Mouse (Mus musculus): ENCODE measurements around the gene Atrip. TPM values are rescaled to one million over a fixed set of nuclear protein-coding genes. Genes with fewer than 3 reads are reported as not detected.

Atrip gene
- polyA plus RNA-seq, 1 experiment = not detected

GRCm38 (mm10) chr9:109113331-109113730 lies 39.4 kb upstream of the Atrip start:
- Histone ChIP-seq H3K4me3 (ENCODE audit: insufficient read depth, low read depth, low read length) (no peak overlapping the region), H3K4me1 (ENCODE audit: control insufficient read depth, insufficient read depth, low read length) (no peaks in the 10 kb centered on the region), H3K27ac (ENCODE audit: insufficient read depth, low read depth, low read length) (no peak overlapping the region)
- TF ChIP-seq CTCF (IDR thresholded peaks at IDR 0.05; ENCODE audit: insufficient read depth, low read depth, low read length) (no peak), POLR2A (IDR thresholded peaks at IDR 0.05; ENCODE audit: insufficient read depth, low read depth, low read length) (no peak)
- 95% methylated on average over 8 of the region's 8 CpGs for WGBS

- no peak for TF ChIP-seq CTCF (IDR thresholded peaks at IDR 0.05; ENCODE audit: insufficient read depth, low read depth, low read length)
- TF ChIP-seq POLR2A (IDR thresholded peaks at IDR 0.05; ENCODE audit: insufficient read depth, low read depth, low read length) = no peak
- Histone ChIP-seq H3K27ac (ENCODE audit: insufficient read depth, low read depth, low read length) (no peak overlapping the region), H3K4me3 (ENCODE audit: insufficient read depth, low read depth, low read length) (no peak overlapping the region), H3K4me1 (ENCODE audit: control insufficient read depth, insufficient read depth, low read length) (no peaks in the 10 kb centered on the region)
- WGBS = 94% methylated on average over 9 of the region's 9 CpGs
Measured at GRCm38 (mm10) chr9:109111591-109111990, 37.7 kb upstream of the Atrip start.

- WGBS = 89% methylated on average over 4 of the region's 4 CpGs
- H3K4me3 ChIP-seq (ENCODE audit: insufficient read depth, low read depth, low read length) = no peak overlapping the region
- no peaks in the 10 kb centered on the region for H3K4me1 ChIP-seq (ENCODE audit: control insufficient read depth, insufficient read depth, low read length)
- TF ChIP-seq POLR2A (IDR thresholded peaks at IDR 0.05; ENCODE audit: insufficient read depth, low read depth, low read length) = no peak
- TF ChIP-seq CTCF (IDR thresholded peaks at IDR 0.05; ENCODE audit: insufficient read depth, low read depth, low read length) = no peak
- H3K27ac ChIP-seq (ENCODE audit: insufficient read depth, low read depth, low read length) = no peak overlapping the region
Measured at GRCm38 (mm10) chr9:109111101-109111500, 37.2 kb upstream of the Atrip start.

GRCm38 (mm10) chr9:109110240-109110639 lies 36.3 kb upstream of the Atrip start:
- no peak overlapping the region for H3K27ac ChIP-seq (ENCODE audit: insufficient read depth, low read depth, low read length)
- 92% methylated on average over 11 of the region's 11 CpGs for WGBS
- no peak for TF ChIP-seq POLR2A (IDR thresholded peaks at IDR 0.05; ENCODE audit: insufficient read depth, low read depth, low read length)
- no peak for TF ChIP-seq CTCF (IDR thresholded peaks at IDR 0.05; ENCODE audit: insufficient read depth, low read depth, low read length)
- H3K4me1 ChIP-seq (ENCODE audit: control insufficient read depth, insufficient read depth, low read length) = peaks cover 3% of the 10 kb centered on the region; the same call in 1 of the 2 replicates
- no peak overlapping the region for H3K4me3 ChIP-seq (ENCODE audit: insufficient read depth, low read depth, low read length)

DNA sequence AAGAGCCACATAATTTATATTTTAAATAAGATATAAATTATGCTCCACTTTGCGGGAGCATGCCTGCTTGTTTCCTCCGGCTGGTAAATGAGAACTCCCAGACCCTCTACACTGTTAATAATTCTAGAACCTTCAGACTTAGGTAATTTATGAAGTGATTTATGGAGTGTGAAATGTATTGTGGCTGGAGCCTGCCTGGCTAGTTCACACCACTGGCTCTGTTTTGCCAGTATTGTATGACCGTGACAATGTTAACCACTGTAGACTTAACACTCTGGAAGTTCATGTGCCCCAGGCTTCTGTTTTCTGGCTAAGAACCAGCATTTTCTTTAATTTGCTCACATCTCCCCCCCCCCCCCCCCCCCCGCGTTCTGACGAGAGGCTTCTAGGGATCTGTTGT lies 33.4 kb upstream of the Atrip start:
- 70% methylated on average over 6 of the region's 6 CpGs for WGBS
- no peak overlapping the region for H3K27ac ChIP-seq (ENCODE audit: insufficient read depth, low read depth, low read length)
- peaks cover 9% of the 10 kb centered on the region for H3K4me1 ChIP-seq (ENCODE audit: control insufficient read depth, insufficient read depth, low read length)
- no peak overlapping the region for H3K4me3 ChIP-seq (ENCODE audit: insufficient read depth, low read depth, low read length)
- no peak for TF ChIP-seq POLR2A (IDR thresholded peaks at IDR 0.05; ENCODE audit: insufficient read depth, low read depth, low read length)
- TF ChIP-seq CTCF (IDR thresholded peaks at IDR 0.05; ENCODE audit: insufficient read depth, low read depth, low read length) = no peak

DNA sequence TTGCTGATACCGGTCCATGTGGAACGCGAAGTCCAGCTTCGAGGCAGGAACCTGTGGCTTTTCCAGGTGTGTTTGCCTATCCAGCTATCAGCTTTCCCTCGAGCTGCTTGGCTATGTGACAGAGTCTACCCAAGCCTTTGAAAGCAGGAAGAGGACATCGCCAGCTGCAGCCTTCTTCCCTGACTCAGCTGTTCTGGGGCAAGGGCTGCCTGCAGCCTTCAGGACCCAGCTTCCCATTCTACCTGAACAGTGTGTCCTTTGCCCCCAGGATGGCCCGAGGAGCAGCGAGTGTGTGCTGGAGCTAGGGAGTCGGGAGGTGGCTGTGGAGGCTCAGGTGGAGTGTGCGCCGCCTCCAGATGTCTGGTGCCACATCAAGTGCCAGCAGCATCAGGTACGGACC lies 31.7 kb upstream of the Atrip start:
- 85% methylated on average over 12 of the region's 12 CpGs for WGBS
- Histone ChIP-seq H3K4me3 (ENCODE audit: insufficient read depth, low read depth, low read length) (no peak overlapping the region), H3K27ac (ENCODE audit: insufficient read depth, low read depth, low read length) (no peak overlapping the region), H3K4me1 (ENCODE audit: control insufficient read depth, insufficient read depth, low read length) (peaks cover 9% of the 10 kb centered on the region)
- TF ChIP-seq POLR2A (IDR thresholded peaks at IDR 0.05; ENCODE audit: insufficient read depth, low read depth, low read length) (no peak), CTCF (IDR thresholded peaks at IDR 0.05; ENCODE audit: insufficient read depth, low read depth, low read length) (no peak)

- WGBS = 48% methylated on average over 12 of the region's 12 CpGs
- H3K27ac ChIP-seq (ENCODE audit: insufficient read depth, low read depth, low read length) = no peak overlapping the region; the same call in 1 of the 2 replicates
- H3K4me1 ChIP-seq (ENCODE audit: control insufficient read depth, insufficient read depth, low read length) = peaks cover 9% of the 10 kb centered on the region
- H3K4me3 ChIP-seq (ENCODE audit: insufficient read depth, low read depth, low read length) = no peak overlapping the region
- TF ChIP-seq CTCF (IDR thresholded peaks at IDR 0.05; ENCODE audit: insufficient read depth, low read depth, low read length) (no peak), POLR2A (IDR thresholded peaks at IDR 0.05; ENCODE audit: insufficient read depth, low read depth, low read length) (no peak)
Measured at GRCm38 (mm10) chr9:109105011-109105410, 31.1 kb upstream of the Atrip start.

- TF ChIP-seq POLR2A (IDR thresholded peaks at IDR 0.05; ENCODE audit: insufficient read depth, low read depth, low read length) (no peak), CTCF (IDR thresholded peaks at IDR 0.05; ENCODE audit: insufficient read depth, low read depth, low read length) (no peak)
- Histone ChIP-seq H3K4me3 (ENCODE audit: insufficient read depth, low read depth, low read length) (no peak overlapping the region), H3K4me1 (ENCODE audit: control insufficient read depth, insufficient read depth, low read length) (peaks cover 11% of the 10 kb centered on the region), H3K27ac (ENCODE audit: insufficient read depth, low read depth, low read length) (no peak overlapping the region)
- 91% methylated on average over 9 of the region's 9 CpGs for WGBS
Measured at GRCm38 (mm10) chr9:109104083-109104482, 30.2 kb upstream of the Atrip start.

DNA sequence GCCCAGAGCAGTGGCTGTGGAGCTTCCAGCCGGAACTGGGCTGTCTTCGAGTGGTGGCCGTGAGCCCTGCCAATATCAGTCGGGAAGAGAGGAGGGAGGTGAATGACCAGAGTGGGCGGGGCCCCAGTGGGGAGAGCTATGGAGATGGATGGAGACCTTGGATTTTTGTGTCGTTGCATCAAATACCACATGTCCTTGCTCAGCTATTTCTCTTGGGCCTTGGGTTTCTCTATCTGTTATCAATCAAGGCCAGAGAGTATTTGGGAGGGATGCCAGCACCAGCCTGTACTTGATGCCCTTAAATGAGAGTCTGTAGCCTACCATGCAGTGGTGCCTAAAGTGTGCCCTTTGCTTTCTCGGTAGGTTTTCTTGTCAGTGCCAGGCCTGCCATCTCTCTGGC lies 29.3 kb upstream of the Atrip start:
- Histone ChIP-seq H3K4me3 (ENCODE audit: insufficient read depth, low read depth, low read length) (no peak overlapping the region), H3K27ac (ENCODE audit: insufficient read depth, low read depth, low read length) (no peak overlapping the region), H3K4me1 (ENCODE audit: control insufficient read depth, insufficient read depth, low read length) (peaks cover 15% of the 10 kb centered on the region)
- no peak for TF ChIP-seq CTCF (IDR thresholded peaks at IDR 0.05; ENCODE audit: insufficient read depth, low read depth, low read length)
- TF ChIP-seq POLR2A (IDR thresholded peaks at IDR 0.05; ENCODE audit: insufficient read depth, low read depth, low read length) = no peak
- 66% methylated on average over 7 of the region's 7 CpGs for WGBS

DNA sequence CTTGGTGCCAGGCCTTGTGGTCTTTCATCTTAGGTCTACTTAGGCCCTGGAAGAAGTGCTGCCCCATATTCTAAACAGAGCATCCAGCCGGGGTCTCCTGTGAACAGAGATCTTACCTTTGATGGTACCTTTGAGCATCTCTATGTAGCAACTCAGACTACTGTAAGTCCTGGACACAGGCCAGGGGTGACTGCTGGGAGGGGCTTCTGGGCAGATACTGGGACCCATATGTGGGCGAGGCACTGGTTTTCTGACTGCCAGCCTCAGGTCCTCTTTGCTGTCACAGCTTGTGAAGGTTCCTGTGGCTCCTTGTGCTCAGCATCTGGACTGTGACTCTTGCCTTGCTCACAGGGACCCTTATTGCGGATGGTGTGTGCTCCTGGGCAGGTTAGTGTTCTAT lies 28.6 kb upstream of the Atrip start:
- WGBS = 90% methylated on average over 3 of the region's 3 CpGs
- no peak overlapping the region for H3K27ac ChIP-seq (ENCODE audit: insufficient read depth, low read depth, low read length)
- no peak for TF ChIP-seq POLR2A (IDR thresholded peaks at IDR 0.05; ENCODE audit: insufficient read depth, low read depth, low read length)
- no peak for TF ChIP-seq CTCF (IDR thresholded peaks at IDR 0.05; ENCODE audit: insufficient read depth, low read depth, low read length)
- H3K4me3 ChIP-seq (ENCODE audit: insufficient read depth, low read depth, low read length) = no peak overlapping the region
- peaks cover 20% of the 10 kb centered on the region for H3K4me1 ChIP-seq (ENCODE audit: control insufficient read depth, insufficient read depth, low read length)
